Comparison of ENCODE assay signal across 17 mouse cellular contexts in genomic region chr19:43887242-43887641, GRCm38 (mm10). TPM values are rescaled to one million over a fixed set of nuclear protein-coding genes. Genes with fewer than 3 reads are reported as not detected.
A peak's percentile ranks its signal among the peaks of the same experiment; 100 is the strongest.
DNase-seq lines count a peak whose midpoint lies in the region; ATAC-seq and TF ChIP-seq lines count a peak whose summit lies in the region.
"Had no signal": no experiment of that assay in that cellular context is flagged by ENCODE, and none has a peak within 500 bp of the region (broad histone marks: within the 10 kb centered on the region; RNA-seq: fewer than 3 reads in every experiment).

No protein-coding gene starts in this region.

- no peaks in the 10 kb centered on the region for H3K9me3 ChIP-seq in kidney, postnatal 0 days (replicated peaks; ENCODE audit: low read length)
- H3K9me3 ChIP-seq in E14TG2a.4 (ENCODE audit: low read length) = no peaks in the 10 kb centered on the region
- H3K9me3 ChIP-seq in forebrain, embryonic 12.5 days = no peaks in the 10 kb centered on the region
- H3K9me3 ChIP-seq: hindbrain, embryonic 10.5 days; midbrain, embryonic 10.5 days had no signal

- DNase-seq in kidney, postnatal 0 days (ENCODE audit: low spot score) = no peak
- DNase-seq in kidney, postnatal 25 days = no peak
- peak; percentile 51 for DNase-seq in NIH3T3 (ENCODE audit: low read depth)
- DNase-seq in heart, adult 18-20 months = no peak
- DNase-seq: adrenal gland, postnatal 14 days; cerebellum, adult 18-20 months; heart, adult 2 months; left cerebral cortex, postnatal 4 days; lung, adult 18-20 months; lung, postnatal 4 days; right cerebral cortex, postnatal 25 days; thymus, adult 2 months had no signal

- WGBS in kidney, postnatal 0 days = 85% methylated on average over 5 of the region's 5 CpGs
- 33% methylated on average over 5 of the region's 5 CpGs for WGBS in small intestine, adult 2 months
- 84% methylated on average over 5 of the region's 5 CpGs for WGBS in forebrain, embryonic 12.5 days

- H3K27ac ChIP-seq in kidney, postnatal 0 days = no peak overlapping the region
- peak overlapping the region; percentile 94 for H3K27ac ChIP-seq in small intestine, adult 2 months (ENCODE audit: insufficient read depth, low read depth, low read length)
- H3K27ac ChIP-seq in forebrain, embryonic 12.5 days = no peak overlapping the region
- H3K27ac ChIP-seq: heart, adult 2 months; midbrain, embryonic 10.5 days had no signal

- 0 out of 2 replicates have a peak, but pooled peaks cover 2% of the 10 kb centered on the region for H3K36me3 ChIP-seq in kidney, postnatal 0 days (ENCODE audit: insufficient read depth, low read length)
- H3K36me3 ChIP-seq in E14TG2a.4 (ENCODE audit: insufficient read depth, low read length) = 0 out of 2 replicates have a peak, but pooled peaks cover 5% of the 10 kb centered on the region
- H3K36me3 ChIP-seq in small intestine, adult 2 months (ENCODE audit: control insufficient read depth, insufficient read depth, low read length) = peaks cover 3% of the 10 kb centered on the region; the same call in 1 of the 2 replicates
- no peaks in the 10 kb centered on the region for H3K36me3 ChIP-seq in forebrain, embryonic 12.5 days (replicated peaks)
- H3K36me3 ChIP-seq: hindbrain, embryonic 10.5 days; midbrain, embryonic 10.5 days had no signal

- no peak for ATAC-seq in kidney, postnatal 0 days (replicated peaks; ENCODE audit: low FRiP score, low read depth)
- ATAC-seq in forebrain, embryonic 12.5 days (ENCODE audit: low FRiP score) = no peak

- no peaks in the 10 kb centered on the region for H3K27me3 ChIP-seq in kidney, postnatal 0 days (ENCODE audit: insufficient read depth, low read length)
- no peaks in the 10 kb centered on the region for H3K27me3 ChIP-seq in E14TG2a.4 (ENCODE audit: insufficient read depth, low read length)
- H3K27me3 ChIP-seq in small intestine, adult 2 months (ENCODE audit: control insufficient read depth, insufficient read depth, low read length) = no peaks in the 10 kb centered on the region
- H3K27me3 ChIP-seq in forebrain, embryonic 12.5 days = no peaks in the 10 kb centered on the region

- H3K4me1 ChIP-seq in kidney, postnatal 0 days (replicated peaks; ENCODE audit: insufficient read depth, low read length) = peaks cover 17% of the 10 kb centered on the region
- peaks cover 99% of the 10 kb centered on the region for H3K4me1 ChIP-seq in E14TG2a.4 (replicated peaks; ENCODE audit: low read depth, low read length)
- peaks cover 20% of the 10 kb centered on the region for H3K4me1 ChIP-seq in small intestine, adult 2 months (ENCODE audit: control insufficient read depth, insufficient read depth, insufficient read length, low read length)
- H3K4me1 ChIP-seq in forebrain, embryonic 12.5 days = peaks cover 10% of the 10 kb centered on the region

- TF ChIP-seq POLR2A in small intestine, adult 2 months (IDR thresholded peaks at IDR 0.05; ENCODE audit: low read depth, low read length) = no peak

- no peak overlapping the region for H3K9ac ChIP-seq in kidney, postnatal 0 days (ENCODE audit: low read depth, low read length)
- no peak overlapping the region for H3K9ac ChIP-seq in forebrain, embryonic 12.5 days

- peak overlapping the region; percentile 49; the same call in 1 of the 2 replicates for H3K4me2 ChIP-seq in kidney, postnatal 0 days (ENCODE audit: low read length)
- no peak overlapping the region for H3K4me2 ChIP-seq in forebrain, embryonic 12.5 days

- no peak overlapping the region for H3K4me3 ChIP-seq in kidney, postnatal 0 days (replicated peaks; ENCODE audit: low read depth, low read length)
- peak overlapping the region; percentile 48 for H3K4me3 ChIP-seq in E14TG2a.4 (replicated peaks; ENCODE audit: low read length)
- H3K4me3 ChIP-seq in small intestine, adult 2 months (ENCODE audit: low read depth, low read length) = peak overlapping the region; percentile 75
- H3K4me3 ChIP-seq in forebrain, embryonic 12.5 days (replicated peaks) = no peak overlapping the region
- H3K4me3 ChIP-seq: heart, adult 2 months; hindbrain, embryonic 10.5 days; midbrain, embryonic 10.5 days had no signal

- no peak; the same call in 1 of the 2 replicates for TF ChIP-seq CTCF in kidney, postnatal 0 days (IDR thresholded peaks at IDR 0.05; ENCODE audit: low read depth)
- TF ChIP-seq CTCF in E14TG2a.4 (conservative IDR thresholded peaks at IDR 0.05; ENCODE audit: low read length) = peak; percentile 50
- TF ChIP-seq CTCF in small intestine, adult 2 months (IDR thresholded peaks at IDR 0.05; ENCODE audit: extremely low read depth, insufficient read length, insufficient replicate concordance, low read depth, low read length) = peak; percentile 23; the same call in 1 of the 2 replicates

RNA-seq across cellular contexts. Expression of gene Dnmbp, which starts 52.7 kb away (rescaled TPM):
- 19.2 and 20.7 TPM in 2 replicates for polyA plus RNA-seq in kidney, postnatal 0 days (2015; fragmentation: Nextera tagmentation; extraction: Ambion mirVana)
- polyA plus RNA-seq in small intestine, adult 2 months (2012; rRNA removed) = 19.4 and 53.4 TPM in 2 replicates
- 16.9 and 19.1 TPM in 2 replicates for polyA plus RNA-seq in forebrain, embryonic 12.5 days (2016; fragmentation: Nextera tagmentation; extraction: Ambion mirVana)
- 1 to 10 TPM; 9.0 to 10.0 TPM for total RNA-seq in heart, adult 18-20 months (2021)

Comparison
In these comparisons a context has a peak if more than half of its experiments do, and no peak if none do; other contexts are left out.
1. H3K4me3 ChIP-seq: peak in E14TG2a.4 (single experiment) and small intestine, adult 2 months (single experiment); none in kidney, postnatal 0 days (single experiment) and forebrain, embryonic 12.5 days (single experiment).